Mouse (Mus musculus) monocyte, adult 2 months (primary cell): Measurements from ENCODE around the gene C1ql1.

Experiments used
- DNase-seq, 2 experiments: peaks; one replicate each; pipeline ENCODE4 v3.0.0; 2022; ENCODE audit warnings: low spot score in 2 of 2, low read depth in 1 of 2

Gene C1ql1

DNA sequence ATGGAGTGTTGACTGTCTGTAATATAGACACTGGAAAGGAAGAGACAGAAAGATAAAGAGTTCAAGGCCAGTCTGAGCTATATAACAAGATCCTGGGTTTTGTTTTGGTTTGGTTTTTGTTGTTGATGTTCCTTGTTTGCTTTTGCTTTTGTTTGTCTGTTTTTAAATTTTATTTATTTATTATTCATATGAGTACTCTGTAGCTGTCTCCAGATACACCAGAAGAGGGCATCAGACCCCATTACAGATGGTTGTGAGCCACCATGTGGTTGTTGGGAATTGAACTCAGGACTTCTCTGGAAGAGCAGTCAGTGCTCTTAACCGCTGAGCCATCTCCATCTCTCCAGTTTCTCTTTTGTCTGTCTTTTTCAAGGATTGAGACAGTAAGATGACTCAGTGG is 12.4 kb upstream of the C1ql1 start:
- DNase-seq: no peak

DNA sequence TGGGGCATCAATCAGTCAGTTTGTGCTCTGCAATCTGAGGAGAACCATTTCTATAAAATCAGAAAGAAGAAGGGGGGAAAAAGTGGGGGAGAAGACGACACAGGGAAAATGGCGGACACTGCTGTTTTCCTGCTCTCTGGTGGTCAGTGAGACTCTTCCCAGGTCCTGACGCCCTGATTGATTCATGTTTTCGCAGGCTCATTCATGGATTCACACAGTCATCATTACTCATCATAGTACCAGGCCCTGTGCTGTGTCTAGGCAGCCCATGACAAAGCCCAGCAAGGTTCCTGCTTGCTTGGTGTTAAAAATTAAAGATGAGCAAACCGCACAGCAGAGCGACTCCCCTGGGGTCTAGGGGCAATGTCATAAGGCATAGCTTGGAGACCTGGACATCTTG is 11.9 kb upstream of the C1ql1 start:
- DNase-seq: no peak

GRCm38 (mm10) chr11:102957692-102958091 is 11.2 kb upstream of the C1ql1 start:
- DNase-seq: no peak

- no peak for DNase-seq
Observed at GRCm38 (mm10) chr11:102956962-102957614, 10.6 kb upstream of the C1ql1 start.

GRCm38 (mm10) chr11:102952922-102953321 is 6.4 kb upstream of the C1ql1 start:
- DNase-seq: no peak

DNA sequence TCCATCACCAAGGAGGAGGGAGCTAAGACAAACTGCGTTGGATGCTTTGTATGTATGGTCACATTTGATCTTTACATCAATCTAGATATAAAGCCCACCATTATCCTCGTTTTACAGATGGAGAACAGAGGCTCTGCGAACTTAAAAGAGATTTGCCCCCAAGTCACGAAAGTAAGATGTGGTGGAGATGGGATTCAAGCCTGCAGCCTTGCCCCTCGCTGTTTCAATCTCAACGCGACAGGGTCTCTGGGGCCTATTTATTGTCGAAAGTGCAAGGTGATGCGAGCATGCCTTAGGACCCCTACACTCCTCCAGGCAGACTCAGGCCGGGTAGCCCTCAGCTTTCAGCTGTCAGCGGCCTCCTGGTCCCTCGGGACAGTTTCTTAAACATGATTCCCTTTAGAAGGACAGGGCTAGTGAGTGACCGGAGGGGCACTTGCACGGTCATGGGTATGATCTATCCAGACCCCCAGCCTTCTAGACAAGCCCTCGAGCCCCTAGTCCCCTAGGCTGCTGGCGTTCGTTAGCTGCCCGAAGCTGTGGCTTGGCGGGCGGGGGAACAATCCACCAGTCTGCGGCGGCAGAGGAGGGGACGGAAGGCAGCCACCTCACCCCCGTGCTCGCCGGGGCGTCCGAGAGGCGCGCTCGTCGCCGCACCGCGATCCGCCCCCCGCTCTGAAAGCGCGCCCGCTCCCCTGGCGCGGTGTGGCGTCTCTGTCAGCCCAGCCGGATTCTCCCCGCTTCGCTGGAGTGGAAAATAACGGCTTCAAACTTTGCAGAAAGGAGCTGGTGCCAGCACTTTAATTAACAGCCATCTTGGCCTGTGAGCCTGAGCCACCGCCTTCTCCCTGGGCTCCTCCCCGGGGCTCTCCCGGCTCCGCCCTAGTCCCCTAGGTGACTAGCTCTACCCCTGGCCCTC is 1.8 kb upstream of the C1ql1 start:
- no peak for DNase-seq

GRCm38 (mm10) chr11:102946992-102947343 is 480 bp upstream of the C1ql1 start:
- no peak for DNase-seq

DNA sequence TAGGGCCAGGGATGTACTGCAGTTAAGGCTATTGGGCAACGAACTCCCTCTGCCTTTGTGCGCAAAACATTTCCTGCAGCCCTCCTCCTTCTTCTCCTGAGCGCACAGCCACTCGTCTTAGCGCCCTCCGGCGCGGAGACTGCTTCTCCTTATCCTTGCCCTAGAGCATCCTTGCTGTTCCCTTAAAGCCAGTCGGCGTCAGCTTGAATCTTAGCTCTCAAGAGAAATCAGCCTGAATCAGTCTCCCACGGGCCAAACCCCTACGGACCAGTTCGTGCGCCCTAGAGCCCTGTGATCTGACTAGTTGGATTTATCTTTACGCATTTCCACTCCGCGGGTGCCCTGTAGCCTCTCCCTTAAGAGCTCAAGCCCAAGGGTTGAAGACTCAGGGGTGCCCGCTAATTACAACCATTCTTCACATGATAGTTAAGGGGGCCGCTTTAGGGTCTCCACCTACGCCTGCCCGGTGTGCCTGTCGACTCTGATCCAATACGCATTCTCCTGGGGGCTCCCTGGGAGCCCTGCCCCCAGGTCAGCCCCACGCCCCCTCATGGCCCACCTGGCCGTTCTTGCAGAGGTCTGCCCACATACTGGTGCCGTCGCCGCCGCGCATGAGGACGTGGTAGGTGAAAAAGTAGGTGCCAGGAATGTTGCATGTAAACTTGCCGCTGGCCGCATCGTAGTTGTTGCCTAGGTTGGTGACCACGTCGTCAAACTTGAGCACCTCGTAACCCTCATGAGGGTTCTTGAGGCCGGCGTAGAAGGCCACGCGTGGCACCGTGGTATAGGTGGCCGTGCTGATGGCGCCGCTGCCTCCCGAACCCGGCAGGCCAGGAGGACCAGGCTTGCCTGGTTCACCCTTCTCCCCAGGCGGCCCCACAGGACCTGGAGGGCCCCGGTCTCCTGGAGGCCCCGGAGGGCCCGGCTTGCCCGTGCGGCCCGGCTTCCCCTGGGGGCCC is 903 bp downstream of the C1ql1 start:
- DNase-seq: no peak

- no peak for DNase-seq
Observed at GRCm38 (mm10) chr11:102941236-102941635, 5.3 kb downstream of the C1ql1 start.

DNA sequence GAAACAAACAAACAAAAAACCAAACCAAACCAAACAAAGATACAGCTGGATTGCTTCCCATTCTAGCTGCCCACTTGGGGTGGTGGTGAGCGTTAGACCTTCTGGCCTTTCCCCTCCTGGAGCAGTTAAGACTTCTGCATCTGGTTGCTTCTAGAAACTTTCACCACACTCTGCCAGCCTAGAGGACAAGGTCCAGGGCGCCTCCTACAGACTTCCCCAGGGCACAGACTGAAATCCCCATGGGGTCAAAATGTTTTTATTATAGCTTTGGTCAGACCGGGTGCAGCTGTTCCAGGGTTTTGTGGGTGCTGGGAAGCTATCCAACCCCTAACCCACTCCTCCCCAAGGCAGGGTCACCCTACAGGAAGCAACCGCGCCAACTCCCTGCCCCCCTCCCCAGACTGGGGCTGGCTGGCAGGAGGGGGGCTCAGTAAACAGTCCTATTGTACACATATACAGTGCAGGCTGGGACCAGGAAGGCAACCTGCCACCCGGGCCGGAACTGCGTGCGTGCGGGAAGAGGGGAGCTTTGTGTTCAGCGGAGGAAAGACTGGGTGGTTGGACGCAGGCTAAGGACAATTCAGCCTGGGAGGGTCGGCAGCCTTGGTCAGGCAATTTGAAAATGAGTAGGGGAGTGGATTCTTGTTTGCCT is 7.3 kb downstream of the C1ql1 start:
- DNase-seq: no peak

DNA sequence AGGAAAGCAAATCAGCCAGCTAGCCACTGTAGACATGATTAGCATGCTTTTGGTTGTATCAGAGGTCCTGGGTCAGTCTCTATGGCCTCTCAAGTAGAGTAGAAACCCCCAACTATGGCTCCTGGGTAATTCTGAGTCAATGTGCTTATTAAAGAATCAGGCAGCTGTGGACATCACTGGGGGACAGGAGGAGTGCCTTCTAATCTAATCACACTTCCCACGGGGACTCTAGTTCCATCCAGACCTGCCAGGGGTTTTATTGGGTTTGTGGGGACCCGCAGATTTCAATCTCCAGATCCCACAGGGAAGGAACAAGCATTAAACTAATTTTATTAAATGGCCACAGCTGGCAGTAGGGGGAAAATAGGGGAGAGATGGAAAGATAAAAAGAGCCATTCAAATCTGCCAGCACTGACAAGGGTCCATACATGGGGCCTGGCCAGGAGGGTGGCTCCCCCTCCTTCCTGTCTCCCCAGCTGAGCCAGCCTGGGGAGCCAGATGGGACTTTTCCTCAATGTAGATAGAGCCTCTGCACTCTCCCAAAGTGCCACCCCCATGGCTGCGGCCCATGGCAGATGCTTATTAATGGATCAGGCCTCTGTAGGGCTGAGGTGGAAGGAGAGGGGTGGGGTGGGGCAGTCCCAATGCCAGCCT is 8.8 kb downstream of the C1ql1 start:
- no peak for DNase-seq

DNA sequence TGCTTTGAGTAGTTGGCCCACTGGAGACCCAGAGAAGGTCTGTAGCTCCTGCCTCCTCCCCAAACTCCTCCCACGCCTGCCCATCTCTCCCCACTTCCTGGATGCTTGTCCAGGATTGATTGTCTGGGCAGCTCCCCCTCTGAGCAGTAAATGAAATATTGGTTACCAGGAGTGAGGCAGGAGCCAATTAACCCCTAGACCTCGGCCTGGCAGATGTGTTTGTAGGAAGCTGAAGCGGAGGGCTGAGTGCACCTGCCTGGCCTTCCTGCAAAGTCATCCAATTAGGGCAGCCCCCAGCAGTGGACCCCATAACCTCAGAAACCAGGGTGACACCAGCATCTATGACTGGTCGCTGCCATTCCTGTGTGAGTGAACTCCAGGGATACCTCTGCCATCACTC is 10.2 kb downstream of the C1ql1 start:
- DNase-seq: no peak

GRCm38 (mm10) chr11:102930672-102931071 is 15.8 kb downstream of the C1ql1 start:
- no peak for DNase-seq

GRCm38 (mm10) chr11:102925351-102925717 is 21.2 kb downstream of the C1ql1 start:
- no peak for DNase-seq

DNA sequence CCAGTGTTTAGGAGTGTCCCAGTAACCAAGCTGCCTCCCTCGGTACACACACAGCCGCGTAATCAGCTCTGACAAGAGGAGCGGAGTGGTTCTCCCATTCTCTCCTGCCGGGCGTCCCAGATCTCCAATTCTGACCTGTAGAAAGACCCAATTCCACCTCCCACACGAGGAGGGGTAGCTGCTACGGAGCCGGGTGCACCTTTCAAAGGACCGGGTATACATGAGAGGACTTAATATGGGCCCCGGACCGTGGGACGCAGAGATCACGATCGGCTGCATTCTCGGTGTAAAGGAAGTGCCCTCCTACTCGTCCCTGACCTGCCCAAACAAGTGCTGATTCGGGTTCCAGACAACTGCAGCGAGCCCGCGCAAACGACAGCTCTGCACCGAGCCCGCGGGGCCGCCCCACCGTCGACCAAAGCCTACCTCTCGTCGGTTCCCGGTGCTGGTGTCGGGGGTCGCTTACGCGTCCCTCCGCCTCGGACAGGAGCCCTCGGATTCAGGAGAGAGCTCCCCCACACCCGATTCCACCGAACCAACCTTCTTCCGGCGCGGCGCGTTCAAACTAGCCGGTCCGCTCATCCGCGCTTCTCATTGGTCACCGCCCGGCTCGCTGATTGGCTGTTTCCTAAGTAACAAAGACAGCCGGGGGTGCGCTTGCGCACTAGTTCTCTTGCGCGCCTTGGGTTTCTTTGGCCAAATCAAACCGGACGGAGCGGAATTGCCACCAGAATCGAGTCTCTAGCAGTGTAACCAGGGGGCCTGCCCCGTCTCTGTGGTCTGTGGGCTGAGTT is 21.7 kb downstream of the C1ql1 start, which contains the start of gene Kif18b:
Kif18b (minus strand) TSS at position 568 of the 794 bp plus-strand sequence.
- peak; percentile 81 for DNase-seq

DNA sequence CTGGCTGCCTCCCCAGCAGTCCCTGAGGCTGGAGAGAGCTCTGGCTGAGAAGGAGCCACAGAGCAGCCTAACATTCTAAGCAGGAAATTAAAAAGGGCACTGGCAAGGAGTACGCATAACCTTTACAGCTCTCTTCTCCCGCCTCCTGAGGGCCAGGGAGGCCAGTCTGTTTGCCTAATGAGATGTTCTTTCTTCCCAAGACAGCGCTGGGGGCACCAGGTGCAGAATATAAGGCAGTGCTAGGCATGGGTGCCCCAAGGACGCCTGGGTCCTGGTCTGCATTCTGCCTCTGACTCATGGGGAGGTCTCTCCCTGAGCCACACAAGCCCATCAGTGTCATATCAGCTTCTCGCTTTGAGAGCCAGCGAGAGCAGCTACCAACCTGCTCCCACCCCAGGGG is 25.0 kb downstream of the C1ql1 start:
- no peak for DNase-seq

DNA sequence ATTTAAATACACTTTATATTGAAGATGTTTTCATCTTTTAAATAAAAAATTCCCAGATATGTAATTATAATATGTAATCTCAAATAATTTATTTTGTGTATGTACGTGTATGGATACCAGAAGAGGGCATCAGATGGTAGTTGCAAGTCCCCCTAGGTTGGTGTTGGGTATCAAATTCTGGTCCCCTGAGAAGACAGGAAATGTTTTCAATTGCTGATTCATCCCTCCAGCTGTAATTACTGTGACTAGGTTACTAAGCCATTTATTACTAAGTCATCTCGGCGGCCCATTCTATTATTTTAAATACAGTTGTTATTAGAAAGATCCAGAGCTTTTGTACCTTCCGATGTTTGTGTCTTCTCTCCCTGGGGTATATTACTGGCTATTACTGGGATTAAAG is 28.4 kb downstream of the C1ql1 start:
- DNase-seq: no peak

- DNase-seq: no peak
Observed at GRCm38 (mm10) chr11:102915380-102915779, 31.1 kb downstream of the C1ql1 start.

- no peak for DNase-seq
Observed at GRCm38 (mm10) chr11:102911376-102911775, 35.1 kb downstream of the C1ql1 start.

DNA sequence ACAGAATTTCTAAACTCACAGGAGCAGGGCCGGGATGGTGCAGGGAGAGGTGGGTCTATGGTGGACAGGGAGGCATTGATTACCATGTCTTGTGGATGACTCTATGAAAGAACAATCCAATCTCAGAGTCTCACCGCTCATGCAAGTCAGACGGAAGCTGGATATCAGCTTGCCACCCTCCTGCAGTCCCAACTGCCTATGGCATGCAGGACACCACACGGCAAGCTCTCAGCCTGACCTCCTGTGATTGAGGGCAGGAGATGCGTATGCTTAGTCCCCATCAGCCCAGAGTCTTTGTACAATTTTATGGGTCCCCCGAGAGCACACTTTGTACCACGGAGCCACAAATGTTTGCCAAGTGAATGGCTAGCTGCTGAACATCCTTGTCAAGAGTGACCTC is 42.8 kb downstream of the C1ql1 start:
- no peak for DNase-seq
